Mouse (Mus musculus) heart, embryonic 14.5 days (tissue): Measurements from ENCODE around the gene Wiz. TPM values are rescaled to one million over a fixed set of nuclear protein-coding genes. Genes with fewer than 3 reads are reported as not detected.

Source experiments
- ATAC-seq: fragments of 200-750 bp; cut with Nextera tagmentation; 2 replicates; pipeline ENCODE4 v1.8.0; 2017; ENCODE audit warnings: low read depth, moderate TSS enrichment; ENCODE audit not compliant: insufficient number of reproducible peaks, insufficient read depth, low FRiP score
- H3K27ac ChIP-seq, 2 experiments: fragments of 200-500 bp in 1 of 2; fragments of 300-500 bp in 1 of 2; sonication (generic) in 1 of 2; replicated peaks in 1 of 2; 2 replicates each; pipeline ENCODE4 v1.5.1; 2012 to 2014; ENCODE audit warnings: low read depth in 2 of 2, low read length in 2 of 2, control low read depth in 1 of 2, mild to moderate bottlenecking in 1 of 2, mixed read lengths in 1 of 2; ENCODE audit not compliant: control insufficient read depth in 1 of 2, insufficient read depth in 1 of 2
- H3K27me3 ChIP-seq: fragments of 300-500 bp; sonication (generic); 2 replicates; pipeline ENCODE4 v1.6.1; 2014; ENCODE audit warnings: mild to moderate bottlenecking, low read length, control low read depth; ENCODE audit not compliant: control insufficient read depth, insufficient read depth
- H3K36me3 ChIP-seq: fragments of 300-500 bp; sonication (generic); 2 replicates; pipeline ENCODE4 v1.6.1; 2014; ENCODE audit warnings: mild to moderate bottlenecking, control low read depth, low read length, mixed read lengths; ENCODE audit not compliant: control insufficient read depth, insufficient read depth
- H3K4me1 ChIP-seq, 2 experiments: fragments of 200-500 bp in 1 of 2; fragments of 300-500 bp in 1 of 2; sonication (generic) in 1 of 2; 2 replicates each; pipeline ENCODE4 v1.6.1; 2012 to 2014; ENCODE audit warnings: low read length in 2 of 2, control low read depth in 1 of 2, mixed read lengths in 1 of 2; ENCODE audit not compliant: control insufficient read depth in 2 of 2, insufficient read depth in 2 of 2
- H3K4me2 ChIP-seq: fragments of 300-500 bp; sonication (generic); 2 replicates; pipeline ENCODE4 v1.6.1; 2014; ENCODE audit warnings: mild to moderate bottlenecking, low read length
- H3K4me3 ChIP-seq, 2 experiments: fragments of 200-500 bp in 1 of 2; fragments of 300-500 bp in 1 of 2; sonication (generic) in 1 of 2; 2 replicates each; pipeline ENCODE4 v1.5.1; 2012 to 2014; ENCODE audit warnings: low read length in 2 of 2, mild to moderate bottlenecking in 2 of 2, control low read depth in 1 of 2, low read depth in 1 of 2, moderate library complexity in 1 of 2; ENCODE audit not compliant: control insufficient read depth in 1 of 2, insufficient read depth in 1 of 2
- H3K9ac ChIP-seq: fragments of 300-500 bp; sonication (generic); 2 replicates; pipeline ENCODE4 v1.6.1; 2014; ENCODE audit warnings: mild to moderate bottlenecking, low read length
- H3K9me3 ChIP-seq: fragments of 300-500 bp; sonication (generic); 2 replicates; pipeline ENCODE4 v1.6.1; 2016; ENCODE audit warnings: low read length, control low read depth; ENCODE audit not compliant: control insufficient read depth
- WGBS: fragments of 180-500 bp; shearing (Covaris S2); extraction: QIAGEN DNeasy Blood & Tissue Kit; methylation state at CpG from one replicate; pipeline ENCODE4 v1.1.7; 2014; 5-methylcytosine and 5-hydroxymethylcytosine counted together
- polyA plus RNA-seq: library from polyadenylated mRNA; unstranded; fragments of >200 nt; fragmentation: Nextera tagmentation; extraction: Ambion mirVana; gene quantifications from 2 replicates; pipeline ENCODE4 v1.2.1, GENCODE M21; 2014

The Wiz gene
- polyA plus RNA-seq = 18.2 and 19.5 TPM in 2 replicates

DNA sequence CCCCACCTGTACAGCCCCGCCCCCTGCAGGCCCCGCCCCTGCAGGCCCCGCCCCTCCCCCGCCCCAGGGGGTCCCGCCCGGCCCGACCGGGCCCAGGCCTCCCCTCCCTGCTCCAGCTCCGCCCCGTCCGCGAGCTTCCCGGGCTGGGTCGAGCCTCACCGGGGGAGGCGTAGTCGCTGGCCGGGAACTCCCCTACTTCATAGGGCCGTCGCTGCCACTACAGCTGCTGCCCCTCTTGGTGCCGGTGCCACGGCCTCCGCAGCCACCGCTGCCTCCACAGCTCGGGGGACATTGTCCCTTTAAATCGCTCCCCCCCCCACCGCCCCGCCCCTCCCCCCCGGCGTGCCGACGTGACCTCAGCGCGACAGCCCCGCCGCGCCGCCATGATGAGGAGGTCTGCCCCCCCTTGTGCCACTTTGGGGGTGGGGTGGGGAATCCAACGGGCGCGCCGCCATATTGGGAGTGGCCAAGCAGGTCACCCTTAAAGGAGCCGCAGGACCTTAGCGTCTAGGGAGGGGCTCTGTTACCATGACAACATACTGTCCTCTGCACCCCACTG, at the start of gene Wiz:
TSS of gene Wiz (minus strand) at position 339 of the 559 bp plus-strand sequence.
- no peaks in the 10 kb centered on the region for H3K9me3 ChIP-seq

DNA sequence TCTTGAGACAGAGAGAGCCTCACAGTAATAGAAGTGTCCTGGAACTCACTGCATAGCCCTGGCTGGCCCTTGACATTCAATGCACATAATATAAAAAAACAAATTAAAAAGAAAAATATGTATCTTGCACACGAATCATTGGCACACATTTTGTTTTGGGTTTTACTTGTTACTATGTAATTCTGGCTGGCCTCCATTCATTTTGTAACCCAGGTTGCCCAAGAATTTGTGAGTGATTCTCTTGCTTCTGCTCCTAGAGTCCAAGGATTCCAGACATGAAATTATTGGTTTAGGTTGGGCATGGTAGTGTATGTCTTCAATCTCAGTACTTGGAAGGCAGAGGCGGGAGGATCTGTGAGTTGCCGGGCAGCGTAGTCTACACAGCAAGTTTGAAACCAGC, 47.9 kb upstream of the Wiz start:
- ATAC-seq = no peak
- WGBS = 90% methylated on average over 4 of the region's 4 CpGs
- Histone ChIP-seq H3K4me1 (no peaks in the 10 kb centered on the region), H3K4me2 (no peak overlapping the region), H3K27ac (no peak overlapping the region), H3K4me3 (no peak overlapping the region), H3K36me3 (no peaks in the 10 kb centered on the region), H3K27me3 (no peaks in the 10 kb centered on the region), H3K9ac (no peak overlapping the region), H3K9me3 (no peaks in the 10 kb centered on the region)

More for the DNA sequence above, at the start of gene Wiz:
- ATAC-seq = peak; percentile 85
- H3K9ac ChIP-seq = peak within 1 kb of the TSS; percentile 92
- peak within 1 kb of the TSS; percentile 99 for H3K4me2 ChIP-seq
- WGBS = 0% methylated on average over 28 of the region's 44 CpGs
- peak within 1 kb of the TSS; percentile 79 to 83 for H3K4me3 ChIP-seq
- peaks cover 11 to 15% of the 10 kb centered on the region in 2 experiments for H3K4me1 ChIP-seq
- H3K27me3 ChIP-seq = peaks cover 21% of the 10 kb centered on the region
- peak within 1 kb of the TSS; percentile 69 to 77 for H3K27ac ChIP-seq
- H3K36me3 ChIP-seq = peaks cover 13% of the 10 kb centered on the region; the same call in 1 of the 2 replicates

DNA sequence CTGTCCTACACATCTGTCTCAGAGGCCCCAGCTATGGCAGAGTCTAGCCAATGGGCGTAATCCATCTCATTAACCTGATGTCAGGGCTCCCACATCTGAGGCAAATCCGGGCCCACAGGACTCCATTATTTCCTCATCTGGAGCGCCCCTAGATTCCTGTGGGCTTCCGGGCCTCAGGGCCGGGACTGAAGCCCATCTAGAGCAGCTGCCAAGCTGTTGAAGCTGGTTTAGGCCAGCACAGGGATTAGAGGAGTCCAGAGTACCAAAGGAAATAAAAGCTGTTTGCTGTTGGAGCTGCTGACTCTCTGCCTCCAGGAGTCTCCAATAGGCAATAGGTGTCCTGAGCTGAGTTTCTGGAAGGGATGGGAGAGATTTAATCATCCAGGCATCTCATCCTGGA, 45.9 kb upstream of the Wiz start:
- H3K4me1 ChIP-seq = no peaks in the 10 kb centered on the region
- no peak overlapping the region for H3K4me3 ChIP-seq
- 67% methylated on average over 5 of the region's 5 CpGs for WGBS
- H3K27me3 ChIP-seq = no peaks in the 10 kb centered on the region
- no peak overlapping the region for H3K4me2 ChIP-seq
- H3K9me3 ChIP-seq = no peaks in the 10 kb centered on the region
- H3K36me3 ChIP-seq = no peaks in the 10 kb centered on the region
- H3K9ac ChIP-seq = no peak overlapping the region
- ATAC-seq = no peak
- no peak overlapping the region for H3K27ac ChIP-seq

DNA sequence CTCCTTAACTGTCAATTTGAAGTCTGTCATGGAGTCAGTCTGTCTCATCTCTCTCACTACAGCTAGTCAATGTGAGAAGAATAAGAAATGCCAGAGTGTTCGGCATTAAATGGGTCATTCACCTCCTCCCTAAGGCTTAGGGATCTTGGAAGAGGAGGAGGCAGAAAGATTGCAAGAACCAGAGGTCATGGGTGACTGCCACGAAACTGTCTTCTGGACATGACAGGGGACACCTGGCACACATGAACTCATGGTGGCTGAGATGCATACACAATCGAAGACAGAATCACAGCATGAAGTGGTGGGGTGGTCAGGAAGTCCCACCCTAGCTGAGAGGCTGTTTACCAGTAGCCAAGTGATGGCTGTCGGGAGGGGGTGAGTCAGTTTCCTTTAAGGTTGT, 45.1 kb upstream of the Wiz start:
- no peaks in the 10 kb centered on the region for H3K36me3 ChIP-seq
- no peak for ATAC-seq
- 51% methylated on average over 4 of the region's 4 CpGs for WGBS
- no peaks in the 10 kb centered on the region for H3K27me3 ChIP-seq
- H3K9ac ChIP-seq = no peak overlapping the region
- no peak overlapping the region for H3K27ac ChIP-seq
- H3K4me2 ChIP-seq = no peak overlapping the region
- no peaks in the 10 kb centered on the region for H3K9me3 ChIP-seq
- no peak overlapping the region for H3K4me3 ChIP-seq
- H3K4me1 ChIP-seq = no peaks in the 10 kb centered on the region

DNA sequence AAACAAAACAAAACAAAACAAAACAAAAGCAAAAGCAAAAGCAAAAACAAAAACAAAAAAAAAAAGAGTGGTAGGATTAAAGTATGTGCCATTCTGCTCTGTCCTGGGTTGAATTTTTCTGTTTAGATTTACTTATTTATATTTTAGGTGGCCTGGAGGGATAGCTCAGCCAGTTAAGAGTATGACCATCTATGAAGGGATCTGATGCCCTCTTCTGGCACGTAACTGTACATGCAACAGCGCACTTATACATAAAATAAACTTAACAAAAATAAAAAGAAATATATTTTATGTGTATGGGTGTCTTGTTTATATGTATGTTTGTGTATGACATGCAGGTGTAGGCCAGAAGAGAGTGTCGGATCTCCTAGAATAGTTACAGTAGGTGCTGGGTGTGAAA, 42.7 kb upstream of the Wiz start:
- H3K4me3 ChIP-seq = no peak overlapping the region
- no peak overlapping the region for H3K4me2 ChIP-seq
- no peak overlapping the region for H3K9ac ChIP-seq
- no peaks in the 10 kb centered on the region for H3K27me3 ChIP-seq
- 47% methylated on average over 3 of the region's 3 CpGs for WGBS
- no peaks in the 10 kb centered on the region for H3K9me3 ChIP-seq
- no peaks in the 10 kb centered on the region for H3K36me3 ChIP-seq
- no peak overlapping the region for H3K27ac ChIP-seq
- no peaks in the 10 kb centered on the region for H3K4me1 ChIP-seq
- no peak for ATAC-seq

DNA sequence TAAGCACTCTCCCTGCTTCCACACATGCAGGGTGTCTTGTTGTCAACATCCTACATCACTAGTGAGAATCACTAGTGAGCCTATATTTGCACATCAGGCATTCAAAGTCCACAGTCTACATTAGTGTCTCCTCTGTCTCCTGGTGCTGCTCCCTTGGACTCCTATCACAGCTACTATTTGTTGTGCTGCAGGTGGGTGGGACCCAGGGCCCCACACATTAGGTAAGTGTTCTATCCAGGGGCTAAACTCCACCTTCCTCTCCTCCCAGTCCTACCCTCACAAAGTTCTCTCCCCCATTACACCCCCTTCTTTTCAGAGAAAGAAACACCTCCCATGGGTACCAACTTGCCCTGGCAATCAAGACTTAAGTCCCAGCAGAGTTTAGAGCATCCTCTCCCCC, 37.4 kb upstream of the Wiz start:
- Histone ChIP-seq H3K36me3 (no peaks in the 10 kb centered on the region), H3K4me1 (no peaks in the 10 kb centered on the region), H3K9ac (no peak overlapping the region), H3K27ac (no peak overlapping the region), H3K27me3 (no peaks in the 10 kb centered on the region), H3K4me3 (no peak overlapping the region), H3K9me3 (no peaks in the 10 kb centered on the region), H3K4me2 (no peak overlapping the region)
- no peak for ATAC-seq

DNA sequence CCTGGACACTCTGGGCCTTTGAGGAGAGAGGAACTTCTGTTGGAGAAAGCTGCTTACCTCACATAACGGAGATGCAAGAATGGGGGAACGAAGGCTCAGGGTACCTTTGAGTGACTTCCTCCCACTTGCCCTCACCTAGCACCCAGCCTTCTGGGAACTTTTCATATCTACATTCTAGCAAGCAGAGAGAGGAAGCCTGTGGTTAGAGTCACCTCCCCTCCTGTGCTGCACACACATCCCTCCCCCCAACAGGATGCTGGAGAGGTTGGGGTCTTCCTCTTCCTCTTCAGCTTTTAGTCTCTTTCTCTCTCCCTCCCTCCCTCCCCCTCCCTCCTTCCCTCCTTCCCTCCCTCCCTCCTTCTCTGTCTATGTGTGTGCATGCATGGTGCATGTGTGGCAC, 34.8 kb upstream of the Wiz start, which contains the start of gene Pglyrp2:
TSS of gene Pglyrp2 (minus strand) at position 134 of the 400 bp plus-strand sequence.
- H3K9me3 ChIP-seq = no peaks in the 10 kb centered on the region
- no peaks in the 10 kb centered on the region for H3K36me3 ChIP-seq
- H3K4me3 ChIP-seq = no peak within 1 kb of the TSS
- ATAC-seq = no peak
- no peaks in the 10 kb centered on the region for H3K27me3 ChIP-seq
- H3K9ac ChIP-seq = no peak within 1 kb of the TSS
- no peaks in the 10 kb centered on the region for H3K4me1 ChIP-seq
- no peak within 1 kb of the TSS for H3K4me2 ChIP-seq
- 70% methylated on average over 2 of the region's 2 CpGs for WGBS
- H3K27ac ChIP-seq = no peak within 1 kb of the TSS

DNA sequence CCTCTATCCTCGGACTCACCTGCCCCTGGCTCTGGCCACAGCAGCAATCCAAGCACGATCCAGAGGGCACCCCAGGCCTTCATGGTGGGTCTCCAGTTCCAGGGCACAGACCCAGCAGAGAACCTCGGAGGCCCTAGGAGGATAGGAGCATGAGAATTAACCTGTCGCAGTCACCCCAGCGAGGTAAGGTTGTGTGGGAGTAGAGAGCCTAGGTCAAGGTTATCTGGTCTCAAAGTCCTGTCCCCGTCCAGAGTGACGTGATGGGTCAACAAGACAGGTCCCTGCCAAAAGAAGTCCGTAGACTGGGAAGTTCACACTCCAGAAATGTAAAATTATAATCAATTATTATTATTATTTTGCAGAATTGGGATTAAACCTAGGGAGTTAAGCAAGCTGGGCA, 31.5 kb upstream of the Wiz start:
- no peak overlapping the region for H3K4me2 ChIP-seq
- H3K4me3 ChIP-seq = no peak overlapping the region
- H3K27me3 ChIP-seq = peaks cover 14% of the 10 kb centered on the region
- H3K4me1 ChIP-seq = peaks cover 0 to 1% of the 10 kb centered on the region in 2 experiments; a peak in 1 of 4 replicates
- H3K9me3 ChIP-seq = no peaks in the 10 kb centered on the region
- no peak overlapping the region for H3K9ac ChIP-seq
- H3K36me3 ChIP-seq = no peaks in the 10 kb centered on the region
- 76% methylated on average over 8 of the region's 8 CpGs for WGBS
- ATAC-seq = no peak
- H3K27ac ChIP-seq = no peak overlapping the region
